Mouse (Mus musculus): Measurements from ENCODE around the gene Tbx15. TPM values are rescaled to one million over a fixed set of nuclear protein-coding genes. Genes with fewer than 3 reads are reported as not detected.

The Tbx15 gene
- total RNA-seq, 1 experiment, result 1.4 TPM

DNA sequence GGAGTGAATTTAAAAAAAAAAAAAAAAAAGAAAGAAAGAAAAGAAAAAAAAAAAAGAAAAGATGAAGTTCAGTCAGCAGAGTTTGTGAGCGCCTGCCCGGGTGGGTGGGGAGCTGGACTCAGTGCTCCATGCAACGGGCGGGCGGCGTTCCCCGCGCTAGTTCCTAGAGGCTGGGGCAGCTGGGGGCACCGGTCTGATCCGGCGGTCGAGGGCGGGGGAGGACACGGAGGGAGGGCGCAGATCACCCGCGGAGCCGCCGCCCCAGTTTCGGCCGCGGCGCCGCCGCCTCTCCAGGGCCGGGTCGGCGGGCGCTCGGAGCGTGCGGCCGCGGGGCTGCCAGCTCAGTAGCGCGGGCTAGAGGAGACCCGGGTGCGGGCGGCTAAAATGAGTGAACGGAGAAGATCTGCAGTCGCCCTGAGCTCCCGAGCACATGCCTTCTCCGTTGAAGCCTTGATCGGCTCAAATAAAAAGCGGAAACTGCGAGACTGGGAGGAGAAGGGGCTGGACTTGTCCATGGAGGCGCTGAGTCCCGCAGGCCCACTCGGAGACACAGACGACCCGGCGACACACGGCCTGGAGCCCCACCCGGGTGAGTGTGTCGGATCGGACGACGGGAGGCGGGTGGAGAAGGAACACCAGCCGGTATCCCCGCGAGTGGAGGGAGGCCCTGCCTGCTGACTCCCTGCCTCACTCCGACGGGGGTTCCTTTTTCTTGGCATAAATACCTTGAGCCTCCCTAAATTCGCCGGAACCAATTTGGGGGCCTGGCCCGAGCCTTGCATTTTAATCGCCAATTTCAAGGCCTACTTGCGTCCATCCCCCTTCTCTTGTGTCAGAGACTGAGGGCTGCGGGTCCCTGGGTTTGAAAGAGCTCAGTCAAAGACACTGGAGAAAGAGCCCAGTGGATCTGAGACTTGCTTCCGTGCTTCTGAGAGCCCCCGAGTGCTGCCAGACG, 13.6 kb downstream of the Tbx15 start:
- Histone ChIP-seq H3K4me3 (ENCODE audit: insufficient read depth in 1 of 2, low read depth in 1 of 2, low read length in 2 of 2, poor library complexity in 1 of 2, severe bottlenecking in 1 of 2) (peak overlapping the region; percentile 45 to 68), H3K9ac (ENCODE audit: insufficient read depth, low read depth, low read length, poor library complexity, severe bottlenecking) (peak overlapping the region; percentile 59), H3K27ac (ENCODE audit: insufficient read depth, low read depth, low read length, poor library complexity, severe bottlenecking) (no peak overlapping the region), H3K9me3 (ENCODE audit: control insufficient read depth, insufficient read depth, low read depth, low read length) (no peaks in the 10 kb centered on the region), H3K4me1 (ENCODE audit: control insufficient read depth in 2 of 2, insufficient read depth in 2 of 2, low read length in 2 of 2, poor library complexity in 1 of 2) (peaks cover 0 to 9% of the 10 kb centered on the region in 2 experiments; a peak in 1 of 4 replicates), H3K36me3 (ENCODE audit: control insufficient read depth, insufficient read depth, low read length, poor library complexity, severe bottlenecking) (no peaks in the 10 kb centered on the region)
- no peak for DNase-seq (ENCODE audit: low read depth, low spot score)
- in situ Hi-C loops (cut with MboI; ENCODE audit: low sequenced_read_pairs in 2 of 2, unreplicated experiment in 2 of 2), result no loop called here
- TF ChIP-seq ZC3H11A (IDR thresholded peaks at IDR 0.05; ENCODE audit: borderline replicate concordance, low read depth, low read length) (no peak), ZNF384 (IDR thresholded peaks at IDR 0.05; ENCODE audit: low read depth, low read length) (peak; percentile 63)

DNA sequence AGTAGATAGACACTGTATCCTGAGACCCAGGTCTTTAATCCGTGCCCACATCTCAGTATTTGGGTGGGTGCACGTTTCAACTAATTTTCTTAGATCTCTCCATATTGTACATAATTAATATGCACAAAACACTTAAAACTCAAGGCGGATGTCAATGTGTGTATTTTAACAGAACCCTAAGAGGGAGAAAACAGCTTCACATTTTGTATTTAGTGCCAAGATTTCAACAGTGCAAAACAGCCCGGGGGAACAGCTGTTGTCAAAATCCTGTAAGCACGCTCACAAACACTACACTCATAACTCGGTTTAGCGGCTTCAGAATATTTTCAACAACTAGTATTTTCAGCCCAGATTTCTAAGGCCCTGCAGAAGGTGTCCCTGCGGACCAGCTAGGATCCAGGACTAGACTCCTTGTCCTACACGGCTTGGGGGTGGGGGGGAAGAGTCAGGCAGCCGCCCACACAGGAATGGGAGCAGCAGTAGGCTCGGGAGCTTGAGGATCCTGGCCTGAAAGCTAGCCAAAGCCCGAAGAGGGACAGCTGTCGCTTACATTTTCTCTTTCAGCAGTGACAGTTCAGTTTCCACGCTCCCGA, 14.5 kb downstream of the Tbx15 start:
- H3K9me3 ChIP-seq (ENCODE audit: control insufficient read depth, insufficient read depth, low read depth, low read length), result no peaks in the 10 kb centered on the region
- peaks cover 0 to 9% of the 10 kb centered on the region in 2 experiments; a peak in 1 of 4 replicates for H3K4me1 ChIP-seq (ENCODE audit: control insufficient read depth in 2 of 2, insufficient read depth in 2 of 2, low read length in 2 of 2, poor library complexity in 1 of 2)
- no peak overlapping the region for H3K27ac ChIP-seq (ENCODE audit: insufficient read depth, low read depth, low read length, poor library complexity, severe bottlenecking)
- in situ Hi-C loops (cut with MboI; ENCODE audit: low sequenced_read_pairs in 2 of 2, unreplicated experiment in 2 of 2), result no loop called here
- no peak overlapping the region for H3K9ac ChIP-seq (ENCODE audit: insufficient read depth, low read depth, low read length, poor library complexity, severe bottlenecking)
- no peaks in the 10 kb centered on the region for H3K36me3 ChIP-seq (ENCODE audit: control insufficient read depth, insufficient read depth, low read length, poor library complexity, severe bottlenecking)
- DNase-seq (ENCODE audit: low read depth, low spot score), result no peak
- H3K4me3 ChIP-seq (ENCODE audit: insufficient read depth in 1 of 2, low read depth in 1 of 2, low read length in 2 of 2, poor library complexity in 1 of 2, severe bottlenecking in 1 of 2), result no peak overlapping the region
- no peak for TF ChIP-seq CHD2 (IDR thresholded peaks at IDR 0.05; ENCODE audit: low read depth, low read length)
- no peak for TF ChIP-seq ZNF384 (IDR thresholded peaks at IDR 0.05; ENCODE audit: low read depth, low read length)
- TF ChIP-seq HCFC1 (IDR thresholded peaks at IDR 0.05; ENCODE audit: borderline replicate concordance, insufficient read depth, low read length), result no peak
- no peak for TF ChIP-seq MAFK (IDR thresholded peaks at IDR 0.05; ENCODE audit: insufficient read depth, low read depth, low read length)
- TF ChIP-seq ZC3H11A (IDR thresholded peaks at IDR 0.05; ENCODE audit: borderline replicate concordance, low read depth, low read length), result no peak

DNA sequence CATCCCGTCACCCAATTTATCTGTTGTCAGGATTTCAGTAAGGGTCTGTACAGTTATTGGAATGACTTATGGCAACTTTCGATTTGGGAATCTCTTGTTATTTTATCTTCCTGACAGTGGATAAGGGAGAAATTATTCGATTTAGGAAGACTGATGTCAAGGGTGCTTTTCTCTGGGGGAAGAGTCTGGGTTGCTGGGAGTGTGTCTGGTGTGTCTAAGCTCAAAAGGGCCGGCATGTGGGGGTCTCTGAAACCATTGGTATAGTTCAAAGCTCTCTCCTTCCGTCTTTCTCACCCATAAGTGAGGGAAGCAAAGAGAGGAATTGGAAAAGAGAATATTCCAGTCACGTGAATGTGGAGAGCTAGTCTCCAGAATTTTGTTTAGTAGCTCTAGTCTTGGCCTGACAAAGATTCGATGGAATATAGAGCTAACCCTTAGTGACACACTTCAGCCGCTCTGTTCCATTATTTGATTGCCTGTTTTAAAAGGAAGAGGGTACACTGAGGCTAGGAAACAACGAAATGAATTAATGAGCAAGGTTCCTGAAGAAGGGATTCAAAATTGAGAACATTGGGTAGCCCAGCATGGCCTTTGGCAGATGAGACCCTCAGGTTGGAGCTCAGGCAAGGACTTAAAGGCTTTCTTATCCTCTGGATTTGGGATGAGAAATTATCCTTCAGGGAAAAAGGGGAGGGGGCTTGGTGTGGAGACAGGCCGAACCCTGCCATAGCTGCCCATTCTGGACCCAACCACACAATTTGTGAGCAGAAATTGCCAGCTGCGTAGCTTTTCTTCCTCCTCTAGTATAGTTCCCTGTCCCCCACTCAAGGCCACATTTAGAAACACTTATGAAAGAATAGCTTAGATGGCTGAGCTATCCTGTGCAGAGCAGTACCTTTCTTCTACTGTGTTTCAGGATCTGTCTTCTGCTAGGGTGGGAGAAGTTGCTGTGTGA, 15.5 kb downstream of the Tbx15 start:
- no peaks in the 10 kb centered on the region for H3K9me3 ChIP-seq (ENCODE audit: control insufficient read depth, insufficient read depth, low read depth, low read length)
- H3K27ac ChIP-seq (ENCODE audit: insufficient read depth, low read depth, low read length, poor library complexity, severe bottlenecking), result no peak overlapping the region
- in situ Hi-C loops (cut with MboI; ENCODE audit: low sequenced_read_pairs in 2 of 2, unreplicated experiment in 2 of 2), result no loop called here
- H3K36me3 ChIP-seq (ENCODE audit: control insufficient read depth, insufficient read depth, low read length, poor library complexity, severe bottlenecking), result no peaks in the 10 kb centered on the region
- peaks cover 0 to 9% of the 10 kb centered on the region in 2 experiments; a peak in 1 of 4 replicates for H3K4me1 ChIP-seq (ENCODE audit: control insufficient read depth in 2 of 2, insufficient read depth in 2 of 2, low read length in 2 of 2, poor library complexity in 1 of 2)
- TF ChIP-seq HCFC1 (IDR thresholded peaks at IDR 0.05; ENCODE audit: borderline replicate concordance, insufficient read depth, low read length), result no peak
- TF ChIP-seq ZNF384 (IDR thresholded peaks at IDR 0.05; ENCODE audit: low read depth, low read length), result no peak
- TF ChIP-seq ZC3H11A (IDR thresholded peaks at IDR 0.05; ENCODE audit: borderline replicate concordance, low read depth, low read length), result no peak
- no peak for TF ChIP-seq MAFK (IDR thresholded peaks at IDR 0.05; ENCODE audit: insufficient read depth, low read depth, low read length)
- TF ChIP-seq CHD2 (IDR thresholded peaks at IDR 0.05; ENCODE audit: low read depth, low read length), result no peak
- H3K4me3 ChIP-seq (ENCODE audit: insufficient read depth in 1 of 2, low read depth in 1 of 2, low read length in 2 of 2, poor library complexity in 1 of 2, severe bottlenecking in 1 of 2), result no peak overlapping the region
- no peak for DNase-seq (ENCODE audit: low read depth, low spot score)
- H3K9ac ChIP-seq (ENCODE audit: insufficient read depth, low read depth, low read length, poor library complexity, severe bottlenecking), result no peak overlapping the region

DNA sequence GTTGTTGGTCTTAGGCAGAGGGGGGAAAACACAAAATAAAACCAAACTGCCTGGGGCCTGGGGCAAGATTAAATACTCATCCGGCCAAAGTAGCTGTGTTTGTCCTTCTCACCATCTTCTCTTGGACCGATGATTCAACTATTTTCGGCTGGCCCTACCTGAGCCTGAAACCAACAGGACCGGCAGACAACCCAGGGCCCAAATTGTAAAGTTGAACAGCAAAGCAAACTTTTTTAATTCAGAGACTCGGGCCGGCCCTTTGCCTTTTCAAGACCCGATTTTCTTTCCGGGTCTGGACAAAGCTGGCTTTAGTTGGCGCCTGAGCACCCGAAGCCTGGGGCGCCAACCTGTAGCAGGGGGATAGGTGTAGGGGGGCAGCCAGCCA, 16.2 kb downstream of the Tbx15 start:
- Histone ChIP-seq H3K4me3 (ENCODE audit: insufficient read depth in 1 of 2, low read depth in 1 of 2, low read length in 2 of 2, poor library complexity in 1 of 2, severe bottlenecking in 1 of 2) (no peak overlapping the region), H3K9ac (ENCODE audit: insufficient read depth, low read depth, low read length, poor library complexity, severe bottlenecking) (no peak overlapping the region), H3K36me3 (ENCODE audit: control insufficient read depth, insufficient read depth, low read length, poor library complexity, severe bottlenecking) (no peaks in the 10 kb centered on the region), H3K27ac (ENCODE audit: insufficient read depth, low read depth, low read length, poor library complexity, severe bottlenecking) (no peak overlapping the region), H3K9me3 (ENCODE audit: control insufficient read depth, insufficient read depth, low read depth, low read length) (no peaks in the 10 kb centered on the region), H3K4me1 (ENCODE audit: control insufficient read depth in 2 of 2, insufficient read depth in 2 of 2, low read length in 2 of 2, poor library complexity in 1 of 2) (peaks cover 0 to 9% of the 10 kb centered on the region in 2 experiments; a peak in 1 of 4 replicates)
- in situ Hi-C loops (cut with MboI; ENCODE audit: low sequenced_read_pairs in 2 of 2, unreplicated experiment in 2 of 2), result no loop called here
- no peak for DNase-seq (ENCODE audit: low read depth, low spot score)
- no peak for TF ChIP-seq MAFK (IDR thresholded peaks at IDR 0.05; ENCODE audit: insufficient read depth, low read depth, low read length)
- no peak for TF ChIP-seq HCFC1 (IDR thresholded peaks at IDR 0.05; ENCODE audit: borderline replicate concordance, insufficient read depth, low read length)
- TF ChIP-seq ZNF384 (IDR thresholded peaks at IDR 0.05; ENCODE audit: low read depth, low read length), result no peak
- no peak for TF ChIP-seq CHD2 (IDR thresholded peaks at IDR 0.05; ENCODE audit: low read depth, low read length)
- no peak for TF ChIP-seq ZC3H11A (IDR thresholded peaks at IDR 0.05; ENCODE audit: borderline replicate concordance, low read depth, low read length)
